Mouse (Mus musculus): Measurements from ENCODE around the gene Got1. TPM values are rescaled to one million over a fixed set of nuclear protein-coding genes. Genes with fewer than 3 reads are reported as not detected.

Got1 gene
- polyA plus RNA-seq, 1 experiment from 2014 or later: 41.6 TPM

GRCm38 (mm10) chr19:43464294-43464687, 60.1 kb downstream of the Got1 start:
- no peak overlapping the region for H3K9ac ChIP-seq (replicated peaks)
- H3K4me3 ChIP-seq (replicated peaks): no peak overlapping the region
- H3K27ac ChIP-seq: no peak overlapping the region
- H3K4me2 ChIP-seq: no peak overlapping the region
- H3K36me3 ChIP-seq: no peaks in the 10 kb centered on the region
- 82% methylated on average over 3 of the region's 3 CpGs for WGBS
- no peak for ATAC-seq (ENCODE audit: insufficient number of reproducible peaks, insufficient read depth, low FRiP score, low TSS enrichment, low read depth)
- H3K9me3 ChIP-seq: no peaks in the 10 kb centered on the region
- H3K4me1 ChIP-seq (replicated peaks): no peaks in the 10 kb centered on the region
- H3K27me3 ChIP-seq: no peaks in the 10 kb centered on the region

GRCm38 (mm10) chr19:43463546-43464293, 60.7 kb downstream of the Got1 start:
- 84% methylated on average over 7 of the region's 7 CpGs for WGBS
- no peak for ATAC-seq (ENCODE audit: insufficient number of reproducible peaks, insufficient read depth, low FRiP score, low TSS enrichment, low read depth)

GRCm38 (mm10) chr19:43462141-43462540, 62.3 kb downstream of the Got1 start:
- H3K4me1 ChIP-seq (replicated peaks): no peaks in the 10 kb centered on the region
- H3K4me3 ChIP-seq (replicated peaks): no peak overlapping the region
- H3K9ac ChIP-seq (replicated peaks): no peak overlapping the region
- no peaks in the 10 kb centered on the region for H3K36me3 ChIP-seq
- WGBS: 89% methylated on average over 3 of the region's 3 CpGs
- no peak overlapping the region for H3K4me2 ChIP-seq
- no peak for ATAC-seq (ENCODE audit: insufficient number of reproducible peaks, insufficient read depth, low FRiP score, low TSS enrichment, low read depth)
- no peak overlapping the region for H3K27ac ChIP-seq
- H3K9me3 ChIP-seq: no peaks in the 10 kb centered on the region
- no peaks in the 10 kb centered on the region for H3K27me3 ChIP-seq

More at GRCm38 (mm10) chr19:43463546-43464293, 60.7 kb downstream of the Got1 start:
- no peaks in the 10 kb centered on the region for H3K4me1 ChIP-seq (replicated peaks)
- no peaks in the 10 kb centered on the region for H3K9me3 ChIP-seq
- no peaks in the 10 kb centered on the region for H3K36me3 ChIP-seq
- no peak overlapping the region for H3K9ac ChIP-seq (replicated peaks)
- H3K27ac ChIP-seq: no peak overlapping the region
- no peak overlapping the region for H3K4me2 ChIP-seq
- no peaks in the 10 kb centered on the region for H3K27me3 ChIP-seq
- no peak overlapping the region for H3K4me3 ChIP-seq (replicated peaks)

DNA sequence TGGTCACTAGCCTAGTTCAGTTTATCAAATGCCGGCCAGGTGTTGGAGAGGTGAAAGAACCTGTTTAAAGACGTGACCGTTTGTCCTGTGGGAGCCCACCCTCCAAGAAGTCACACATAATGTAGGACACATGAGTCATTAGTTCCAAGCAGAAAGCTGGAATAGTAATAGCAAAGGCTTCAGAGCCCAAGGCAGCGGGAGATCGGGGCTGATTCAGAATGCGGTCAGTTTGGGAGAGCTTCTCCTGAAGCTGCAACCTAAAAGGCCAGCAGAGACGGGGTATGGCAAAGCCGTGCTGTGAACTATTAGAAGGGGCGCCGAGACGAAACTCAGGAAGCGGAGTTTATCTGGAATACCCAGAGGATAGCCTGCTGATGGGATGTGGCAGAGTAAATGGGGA, 63.9 kb downstream of the Got1 start:
- no peaks in the 10 kb centered on the region; the same call in 1 of the 2 replicates for H3K4me1 ChIP-seq (replicated peaks)

DNA sequence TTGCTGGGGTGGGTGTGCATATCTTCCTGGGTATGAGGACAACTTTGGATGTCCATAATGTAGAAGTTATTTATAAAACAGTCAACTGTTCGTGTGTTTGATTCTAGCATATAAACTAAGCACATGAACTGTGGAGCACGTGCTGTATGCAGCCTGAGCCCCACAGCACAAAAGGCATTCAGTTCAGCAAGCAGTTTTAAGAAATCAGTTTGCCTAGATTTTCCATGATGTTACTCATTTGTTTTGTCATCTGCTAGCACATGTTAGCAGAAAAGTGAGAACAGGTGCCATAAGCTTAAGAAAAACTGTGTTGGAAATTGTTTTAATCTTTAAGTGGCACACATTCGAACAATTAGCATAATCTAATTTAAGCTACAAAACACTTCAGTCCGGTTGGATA, 64.5 kb downstream of the Got1 start:
- ATAC-seq (ENCODE audit: insufficient number of reproducible peaks, insufficient read depth, low FRiP score, low TSS enrichment, low read depth): no peak
- no peak overlapping the region for H3K4me3 ChIP-seq (replicated peaks)
- 65% methylated on average over 4 of the region's 4 CpGs for WGBS

More for the DNA sequence above, 63.9 kb downstream of the Got1 start:
- H3K9ac ChIP-seq (replicated peaks): no peak overlapping the region
- no peaks in the 10 kb centered on the region for H3K27me3 ChIP-seq
- no peak overlapping the region for H3K4me3 ChIP-seq (replicated peaks)
- no peak for ATAC-seq (ENCODE audit: insufficient number of reproducible peaks, insufficient read depth, low FRiP score, low TSS enrichment, low read depth)
- H3K9me3 ChIP-seq: no peaks in the 10 kb centered on the region
- 84% methylated on average over 12 of the region's 12 CpGs for WGBS
- H3K27ac ChIP-seq: no peak overlapping the region
- no peaks in the 10 kb centered on the region for H3K36me3 ChIP-seq
- no peak overlapping the region for H3K4me2 ChIP-seq

DNA sequence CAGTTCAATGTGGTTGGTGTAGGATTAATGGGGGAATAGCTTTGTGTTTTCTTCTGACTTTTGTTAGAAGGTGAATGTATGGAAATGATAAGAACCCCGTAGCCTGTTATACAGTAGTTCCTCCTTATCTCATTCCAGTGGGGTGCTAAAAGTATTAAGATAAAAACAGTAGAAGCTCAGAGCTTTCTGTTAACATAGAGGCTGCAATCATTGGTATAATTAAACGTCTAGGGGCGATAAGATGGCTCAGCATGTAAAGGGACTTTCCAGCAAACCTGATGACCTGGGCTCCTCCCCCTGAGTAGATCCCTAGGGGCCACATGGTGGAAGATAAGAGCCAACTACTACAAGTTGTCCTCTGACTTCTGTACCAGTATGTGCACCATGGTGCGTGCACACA, 71.4 kb downstream of the Got1 start:
- no peak overlapping the region for H3K9ac ChIP-seq (replicated peaks)
- no peak overlapping the region for H3K4me2 ChIP-seq
- no peak overlapping the region for H3K4me3 ChIP-seq (replicated peaks)
- no peaks in the 10 kb centered on the region for H3K36me3 ChIP-seq
- H3K27ac ChIP-seq: no peak overlapping the region
- H3K4me1 ChIP-seq (replicated peaks): no peaks in the 10 kb centered on the region; the same call in 1 of the 2 replicates
- 84% methylated on average over 4 of the region's 4 CpGs for WGBS
- H3K9me3 ChIP-seq: no peaks in the 10 kb centered on the region
- no peaks in the 10 kb centered on the region for H3K27me3 ChIP-seq
- no peak for ATAC-seq (ENCODE audit: insufficient number of reproducible peaks, insufficient read depth, low FRiP score, low TSS enrichment, low read depth)

More for the DNA sequence above, 64.5 kb downstream of the Got1 start:
- Histone ChIP-seq H3K27ac (no peak overlapping the region), H3K9me3 (no peaks in the 10 kb centered on the region), H3K4me1 (replicated peaks) (no peaks in the 10 kb centered on the region; the same call in 1 of the 2 replicates), H3K4me2 (no peak overlapping the region), H3K36me3 (no peaks in the 10 kb centered on the region), H3K9ac (replicated peaks) (no peak overlapping the region), H3K27me3 (no peaks in the 10 kb centered on the region)

- Histone ChIP-seq H3K27me3 (no peaks in the 10 kb centered on the region), H3K4me3 (replicated peaks) (no peak overlapping the region), H3K4me1 (replicated peaks) (no peaks in the 10 kb centered on the region; the same call in 1 of the 2 replicates), H3K4me2 (no peak overlapping the region), H3K9me3 (no peaks in the 10 kb centered on the region), H3K27ac (no peak overlapping the region), H3K9ac (replicated peaks) (no peak overlapping the region), H3K36me3 (no peaks in the 10 kb centered on the region)
- WGBS: 87% methylated on average over 5 of the region's 5 CpGs
- ATAC-seq (ENCODE audit: insufficient number of reproducible peaks, insufficient read depth, low FRiP score, low TSS enrichment, low read depth): no peak
These were observed 72.2 kb downstream of the Got1 start for GRCm38 (mm10) chr19:43452176-43452575.

- H3K4me1 ChIP-seq (replicated peaks): no peaks in the 10 kb centered on the region
- ATAC-seq (ENCODE audit: insufficient number of reproducible peaks, insufficient read depth, low FRiP score, low TSS enrichment, low read depth): no peak
- no peak overlapping the region for H3K27ac ChIP-seq
- no peaks in the 10 kb centered on the region for H3K36me3 ChIP-seq
- no peak overlapping the region for H3K4me3 ChIP-seq (replicated peaks)
- H3K9ac ChIP-seq (replicated peaks): no peak overlapping the region
- 87% methylated on average over 10 of the region's 10 CpGs for WGBS
- H3K27me3 ChIP-seq: no peaks in the 10 kb centered on the region; the same call in 1 of the 2 replicates
- no peaks in the 10 kb centered on the region for H3K9me3 ChIP-seq
- no peak overlapping the region for H3K4me2 ChIP-seq
These were observed 72.8 kb downstream of the Got1 start for GRCm38 (mm10) chr19:43451563-43451962.

Other genes starting within 250 kb of the Got1 start
- 10.1 and 10.4 TPM in 2 replicates for gene Hpse2, start 136.2 kb downstream of the Got1 start, polyA plus RNA-seq (2016; fragmentation: Nextera tagmentation; extraction: Ambion mirVana)
- gene Cnnm1, start 84.2 kb downstream of the Got1 start, polyA plus RNA-seq (2016; fragmentation: Nextera tagmentation; extraction: Ambion mirVana): 0.36 and 0.43 TPM in 2 replicates
- gene Nkx2-3, start 87.7 kb upstream of the Got1 start, polyA plus RNA-seq (2016; fragmentation: Nextera tagmentation; extraction: Ambion mirVana): not detected in 2 replicates
- gene Slc25a28, start 150.3 kb upstream of the Got1 start, polyA plus RNA-seq (2016; fragmentation: Nextera tagmentation; extraction: Ambion mirVana): 16.8 and 20.4 TPM in 2 replicates
- gene Entpd7, start 165.1 kb upstream of the Got1 start, polyA plus RNA-seq (2016; fragmentation: Nextera tagmentation; extraction: Ambion mirVana): 10.5 and 11.6 TPM in 2 replicates
- 13.1 and 13.7 TPM in 2 replicates for gene Cutc, start 228.4 kb upstream of the Got1 start, polyA plus RNA-seq (2016; fragmentation: Nextera tagmentation; extraction: Ambion mirVana)
- 15.1 and 15.2 TPM in 2 replicates for gene Cox15, start 228.4 kb upstream of the Got1 start, polyA plus RNA-seq (2016; fragmentation: Nextera tagmentation; extraction: Ambion mirVana)